Mouse (Mus musculus) CH12.LX (cell line): ENCODE data around the gene Tmem158. TPM values are rescaled to one million over a fixed set of nuclear protein-coding genes. Genes with fewer than 3 reads are reported as not detected.

ENCODE experiments used
- DNase-seq: peaks from one replicate; pipeline ENCODE4 v3.0.0-alpha.2; 2013; ENCODE audit errors: extremely low read depth
- H3K27ac ChIP-seq: 2 replicates; pipeline ENCODE4 v1.5.1; 2012; ENCODE audit warnings: low read depth, mild to moderate bottlenecking, control low read depth, moderate library complexity; ENCODE audit not compliant: insufficient read depth
- H3K27me3 ChIP-seq: replicated peaks from 2 replicates; pipeline ENCODE3; 2012; ENCODE audit warnings: inconsistent platforms
- H3K36me3 ChIP-seq, 2 experiments: replicated peaks in 1 of 2; 2 replicates each; pipeline versions ENCODE3 to v1.6.1; 2012; ENCODE audit warnings: inconsistent platforms in 1 of 2, low read length in 1 of 2, mild to moderate bottlenecking in 1 of 2, mixed read lengths in 1 of 2, moderate library complexity in 1 of 2; ENCODE audit not compliant: control insufficient read depth in 1 of 2, insufficient read depth in 1 of 2
- H3K4me1 ChIP-seq, 2 experiments: 2 replicates each; pipeline ENCODE4 v1.6.1; 2012; ENCODE audit warnings: inconsistent platforms in 1 of 2, moderate library complexity in 1 of 2; ENCODE audit not compliant: insufficient read depth in 2 of 2, control insufficient read depth in 1 of 2
- H3K4me2 ChIP-seq: 2 replicates; pipeline ENCODE4 v1.6.1; 2012; ENCODE audit warnings: low read depth, mild to moderate bottlenecking, control low read depth; ENCODE audit not compliant: poor library complexity, insufficient read depth, severe bottlenecking
- H3K4me3 ChIP-seq, 3 experiments: fragments of 150-350 bp in 1 of 3; sonication (generic) in 1 of 3; replicated peaks in 1 of 3; 2 replicates each; pipeline versions ENCODE3 to v1.5.1; 2011 to 2012; ENCODE audit warnings: low read depth in 2 of 3, low read length in 2 of 3, mild to moderate bottlenecking in 2 of 3, moderate library complexity in 2 of 3, control low read depth in 1 of 3, improper control_type of control experiment in 1 of 3, inconsistent platforms in 1 of 3, mixed read lengths in 1 of 3; ENCODE audit not compliant: poor library complexity in 1 of 3
- H3K79me2 ChIP-seq: replicated peaks from 2 replicates; pipeline ENCODE4 v1.6.1; 2012; ENCODE audit warnings: mild to moderate bottlenecking, moderate library complexity; ENCODE audit not compliant: control insufficient read depth, poor library complexity, insufficient read depth, severe bottlenecking; ENCODE audit errors: extremely low read depth
- H3K9ac ChIP-seq: 2 replicates; pipeline ENCODE4 v1.6.1; 2012; ENCODE audit warnings: low read depth, mild to moderate bottlenecking, control low read depth, moderate library complexity; ENCODE audit not compliant: insufficient read depth
- H3K9me3 ChIP-seq: replicated peaks from 2 replicates; pipeline ENCODE3; 2012; ENCODE audit warnings: low read length, inconsistent platforms, mixed read lengths
- CHD1 ChIP-seq: IDR thresholded peaks from 2 replicates; pipeline ENCODE4 v1.6.1; 2012; ENCODE audit warnings: low read depth, low read length, improper control_type of control experiment, inconsistent platforms
- CHD2 ChIP-seq: IDR thresholded peaks from 2 replicates; pipeline ENCODE4 v1.6.1; 2011; ENCODE audit warnings: low read length, improper control_type of control experiment
- E2F4 ChIP-seq: IDR thresholded peaks from 2 replicates; pipeline ENCODE4 v1.6.1; 2011; ENCODE audit warnings: low read depth, low read length, improper control_type of control experiment; ENCODE audit not compliant: insufficient replicate concordance
- EP300 ChIP-seq: IDR thresholded peaks from 2 replicates; pipeline ENCODE4 v1.6.1; 2011; ENCODE audit warnings: low read length, improper control_type of control experiment
- GABPA ChIP-seq: IDR thresholded peaks from 2 replicates; pipeline ENCODE4 v1.6.1; 2012; ENCODE audit warnings: low read depth, low read length, improper control_type of control experiment, inconsistent platforms; ENCODE audit not compliant: insufficient replicate concordance
- JUN ChIP-seq: IDR thresholded peaks from 2 replicates; pipeline ENCODE4 v1.6.1; 2011; ENCODE audit warnings: low read depth, mild to moderate bottlenecking, low read length, improper control_type of control experiment, moderate library complexity; ENCODE audit not compliant: insufficient read depth
- JUND ChIP-seq: conservative IDR thresholded peaks from 2 replicates; pipeline ENCODE4 v1.6.1; 2011; ENCODE audit warnings: low read depth, low read length, improper control_type of control experiment
- KAT2A ChIP-seq: IDR thresholded peaks from 2 replicates; pipeline ENCODE4 v1.6.1; 2012; ENCODE audit warnings: low read length, improper control_type of control experiment, inconsistent platforms; ENCODE audit not compliant: insufficient replicate concordance
- MAFK ChIP-seq: IDR thresholded peaks from 2 replicates; pipeline ENCODE4 v1.6.1; 2011; ENCODE audit warnings: low read length, improper control_type of control experiment; ENCODE audit not compliant: insufficient replicate concordance
- MEF2A ChIP-seq: IDR thresholded peaks from 2 replicates; pipeline ENCODE4 v1.6.1; 2014; ENCODE audit warnings: low read depth, mild to moderate bottlenecking, inconsistent platforms, low read length, improper control_type of control experiment, borderline replicate concordance
- MYC ChIP-seq: IDR thresholded peaks from 2 replicates; pipeline ENCODE4 v1.6.1; 2011; ENCODE audit warnings: low read depth, mild to moderate bottlenecking, improper control_type of control experiment, low read length
- PAX5 ChIP-seq: IDR thresholded peaks from 2 replicates; pipeline ENCODE4 v1.6.1; 2012; ENCODE audit warnings: low read length, inconsistent platforms, mixed read lengths
- POLR2A ChIP-seq: IDR thresholded peaks from 2 replicates; pipeline ENCODE4 v1.6.1; 2011; ENCODE audit warnings: low read depth, mild to moderate bottlenecking, improper control_type of control experiment, low read length
- RAD21 ChIP-seq: IDR thresholded peaks from 2 replicates; pipeline ENCODE4 v1.6.1; 2011; ENCODE audit warnings: low read depth, mild to moderate bottlenecking, low read length, improper control_type of control experiment, moderate library complexity
- RCOR1 ChIP-seq: conservative IDR thresholded peaks from 2 replicates; pipeline ENCODE4 v1.6.1; 2012; ENCODE audit warnings: low read depth, mild to moderate bottlenecking, inconsistent platforms, low read length, improper control_type of control experiment
- SIN3A ChIP-seq: IDR thresholded peaks from 2 replicates; pipeline ENCODE4 v1.6.1; 2012; ENCODE audit warnings: low read length, improper control_type of control experiment, inconsistent platforms
- SMC3 ChIP-seq: IDR thresholded peaks from 2 replicates; pipeline ENCODE4 v1.6.1; 2011; ENCODE audit warnings: low read depth, low read length, improper control_type of control experiment
- UBTF ChIP-seq: IDR thresholded peaks from 2 replicates; pipeline ENCODE4 v1.6.1; 2012; ENCODE audit warnings: low read depth, mild to moderate bottlenecking, inconsistent platforms, low read length, improper control_type of control experiment, moderate library complexity
- USF1 ChIP-seq: IDR thresholded peaks from 2 replicates; pipeline ENCODE4 v1.6.1; 2014; ENCODE audit warnings: low read depth, mild to moderate bottlenecking, inconsistent platforms, low read length, improper control_type of control experiment
- ZC3H11A ChIP-seq: IDR thresholded peaks from 2 replicates; pipeline ENCODE4 v1.6.1; 2012; ENCODE audit warnings: low read depth, mild to moderate bottlenecking, inconsistent platforms, low read length, improper control_type of control experiment
- ZMIZ1 ChIP-seq: IDR thresholded peaks from 2 replicates; pipeline ENCODE4 v1.6.1; 2012; ENCODE audit warnings: low read depth, mild to moderate bottlenecking, inconsistent platforms, low read length, improper control_type of control experiment
- ZNF384 ChIP-seq: IDR thresholded peaks from 2 replicates; pipeline ENCODE4 v1.6.1; 2012; ENCODE audit warnings: low read depth, low read length, improper control_type of control experiment, inconsistent platforms
- dilution Hi-C: fragments of 300-500 bp; cut with MboI; formaldehyde crosslinking; loops from 2 replicates; pipeline ENCODE4 v1.14.3; 2020; ENCODE audit warnings: low sequenced_read_pairs; ENCODE audit not compliant: extremely low pct_unique_long_range_greater_than_20kb, extremely low pct_ligation_motif_present
- in situ Hi-C: fragments of 300-500 bp; cut with MboI; formaldehyde crosslinking; loops from 3 replicates; pipeline ENCODE4 v1.14.3; 2019; ENCODE audit warnings: low sequenced_read_pairs, low pct_ligation_motif_present, low pct_unique_long_range_greater_than_20kb, mixed read lengths
- polyA plus RNA-seq: library from polyadenylated mRNA; unstranded; fragments of >175 nt; gene quantifications from 2 replicates; pipeline ENCODE4 v1.2.1, GENCODE M21; 2012; ENCODE audit warnings: low read depth; ENCODE audit not compliant: insufficient read length
- total RNA-seq, 2 experiments: library from RNA; depleted of rRNA; stranded (reverse); fragments of 300-350 nt in 1 of 2; fragments of >200 nt in 1 of 2; gene quantifications; 2 replicates each; pipeline ENCODE4 v1.2.3; 2012 to 2014

Tmem158 gene
- total and polyA plus RNA-seq, 3 experiments: 2.1 to 7.3 (median 2.4) TPM

- dilution Hi-C loops: no loop called here
- Histone ChIP-seq H3K27me3 (no peaks in the 10 kb centered on the region), H3K79me2 (no peaks in the 10 kb centered on the region), H3K27ac (no peak overlapping the region), H3K9ac (no peak overlapping the region), H3K4me3 (no peak overlapping the region), H3K4me1 (peaks cover 0 to 11% of the 10 kb centered on the region in 2 experiments; a peak in 2 of 4 replicates), H3K36me3 (no peaks in the 10 kb centered on the region), H3K9me3 (no peaks in the 10 kb centered on the region), H3K4me2 (no peak overlapping the region)
- TF ChIP-seq MYC (no peak), RCOR1 (no peak), E2F4 (no peak), ZNF384 (no peak), CHD2 (no peak), GABPA (no peak), MAFK (no peak), USF1 (no peak), MEF2A (no peak), JUND (no peak), CHD1 (no peak), ZMIZ1 (no peak)
- DNase-seq: no peak
- in situ Hi-C loops: no loop called here
Observed at GRCm38 (mm10) chr9:123273876-123274275, 13.3 kb upstream of the Tmem158 start.

GRCm38 (mm10) chr9:123271552-123271951, 11.0 kb upstream of the Tmem158 start:
- in situ Hi-C loops: no loop called here
- Histone ChIP-seq H3K9ac (no peak overlapping the region), H3K4me1 (peaks cover 0 to 11% of the 10 kb centered on the region in 2 experiments; a peak in 2 of 4 replicates), H3K27ac (no peak overlapping the region), H3K36me3 (no peaks in the 10 kb centered on the region), H3K4me3 (no peak overlapping the region), H3K9me3 (no peaks in the 10 kb centered on the region), H3K27me3 (no peaks in the 10 kb centered on the region), H3K79me2 (no peaks in the 10 kb centered on the region), H3K4me2 (no peak overlapping the region)
- no peak for TF ChIP-seq SMC3
- no peak for TF ChIP-seq POLR2A
- TF ChIP-seq RAD21: no peak
- TF ChIP-seq GABPA: no peak
- TF ChIP-seq ZC3H11A: no peak
- no peak for TF ChIP-seq USF1
- TF ChIP-seq MEF2A: no peak
- no peak for TF ChIP-seq SIN3A
- no peak for TF ChIP-seq UBTF
- TF ChIP-seq EP300: no peak
- no peak for TF ChIP-seq PAX5
- no peak for TF ChIP-seq CHD2
- TF ChIP-seq KAT2A: no peak
- no peak for TF ChIP-seq JUN
- DNase-seq: no peak
- dilution Hi-C loops: no loop called here
